In the genomic region with DNA sequence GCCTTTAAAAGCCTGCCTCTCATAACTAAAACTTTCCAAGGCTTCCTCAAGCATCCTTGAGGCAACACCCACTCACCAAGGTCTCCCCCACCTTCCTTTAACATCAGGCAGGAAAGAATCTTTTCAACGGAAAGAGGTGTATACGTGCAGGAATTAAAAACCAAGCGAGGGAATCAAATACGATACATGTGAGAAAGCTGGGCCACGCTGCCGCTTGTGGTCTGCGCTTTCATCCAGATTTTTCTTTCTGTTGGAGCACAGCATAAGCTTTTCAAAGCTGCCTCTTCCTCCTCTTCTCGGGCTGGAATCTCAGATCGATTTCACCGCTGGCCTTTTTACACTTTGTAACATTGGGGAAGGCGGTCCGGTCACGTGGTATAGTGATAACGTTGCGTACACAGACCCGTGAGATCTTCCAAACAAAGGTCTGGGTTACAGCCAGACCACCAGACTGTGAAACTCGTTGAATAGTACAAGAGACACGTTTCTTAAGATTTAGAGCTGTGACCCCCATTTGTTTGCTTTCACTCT, we compare ENCODE assay signal across 8 mouse cellular contexts.
DNase-seq lines count a peak whose midpoint lies in the region; ATAC-seq and TF ChIP-seq lines count a peak whose summit lies in the region.

No protein-coding gene starts in this region.

- peaks cover 18% of the 10 kb centered on the region for H3K27me3 ChIP-seq in forebrain, embryonic 10.5 days (ENCODE audit: poor library complexity, severe bottlenecking)
- H3K27me3 ChIP-seq in intestine, postnatal 0 days (replicated peaks; ENCODE audit: control insufficient read depth, insufficient read depth, low read length): no peaks in the 10 kb centered on the region
- H3K27me3 ChIP-seq in lung, embryonic 16.5 days (ENCODE audit: control insufficient read depth, insufficient read depth, low read depth, low read length): no peaks in the 10 kb centered on the region
- no peaks in the 10 kb centered on the region for H3K27me3 ChIP-seq in stomach, embryonic 16.5 days (ENCODE audit: control insufficient read depth, insufficient read depth, low read length)

- no peaks in the 10 kb centered on the region for H3K36me3 ChIP-seq in forebrain, embryonic 10.5 days (replicated peaks)
- no peaks in the 10 kb centered on the region for H3K36me3 ChIP-seq in intestine, postnatal 0 days (ENCODE audit: control insufficient read depth, insufficient read depth)
- no peaks in the 10 kb centered on the region for H3K36me3 ChIP-seq in lung, embryonic 16.5 days (ENCODE audit: control insufficient read depth, insufficient read depth, low read length)
- H3K36me3 ChIP-seq in stomach, embryonic 16.5 days (ENCODE audit: control insufficient read depth, insufficient read depth, low read length): no peaks in the 10 kb centered on the region

- H3K27ac ChIP-seq in forebrain, embryonic 10.5 days: peak overlapping the region; percentile 58
- H3K27ac ChIP-seq in intestine, postnatal 0 days (ENCODE audit: low read depth, low read length): no peak overlapping the region
- peak overlapping the region; percentile 95 for H3K27ac ChIP-seq in lung, embryonic 16.5 days (ENCODE audit: low read length)
- H3K27ac ChIP-seq in stomach, embryonic 16.5 days (ENCODE audit: low read length): peak overlapping the region; percentile 64

- TF ChIP-seq CTCF in intestine, postnatal 0 days (IDR thresholded peaks at IDR 0.05; ENCODE audit: low read depth): no peak

- H3K4me1 ChIP-seq in forebrain, embryonic 10.5 days: peaks cover 24% of the 10 kb centered on the region
- no peaks in the 10 kb centered on the region for H3K4me1 ChIP-seq in intestine, postnatal 0 days (replicated peaks; ENCODE audit: control insufficient read depth, insufficient read depth, low read length)
- H3K4me1 ChIP-seq in lung, embryonic 16.5 days (replicated peaks; ENCODE audit: control insufficient read depth, insufficient read depth, low read length): peaks cover 7% of the 10 kb centered on the region; the same call in 1 of the 2 replicates
- H3K4me1 ChIP-seq in stomach, embryonic 16.5 days (ENCODE audit: control insufficient read depth, insufficient read depth, low read length): no peaks in the 10 kb centered on the region

- 45% methylated on average over 18 of the region's 18 CpGs for WGBS in forebrain, embryonic 10.5 days
- WGBS in intestine, postnatal 0 days: 6% methylated on average over 18 of the region's 18 CpGs
- 3% methylated on average over 18 of the region's 18 CpGs for WGBS in lung, embryonic 16.5 days
- WGBS in stomach, embryonic 16.5 days: 8% methylated on average over 18 of the region's 18 CpGs

- peak overlapping the region; percentile 37 for H3K4me3 ChIP-seq in forebrain, embryonic 10.5 days
- peak overlapping the region; percentile 26 for H3K4me3 ChIP-seq in intestine, postnatal 0 days (ENCODE audit: low read depth, low read length)
- peak overlapping the region; percentile 44 for H3K4me3 ChIP-seq in lung, embryonic 16.5 days (ENCODE audit: low read length)
- peak overlapping the region; percentile 48 for H3K4me3 ChIP-seq in stomach, embryonic 16.5 days (replicated peaks; ENCODE audit: low read length)

- peak overlapping the region; percentile 66 for H3K4me2 ChIP-seq in intestine, postnatal 0 days (replicated peaks; ENCODE audit: low read depth)
- peak overlapping the region; percentile 58 for H3K4me2 ChIP-seq in lung, embryonic 16.5 days (ENCODE audit: low read depth, low read length)
- H3K4me2 ChIP-seq in stomach, embryonic 16.5 days (ENCODE audit: low read depth, low read length): peak overlapping the region; percentile 49

- ATAC-seq in intestine, postnatal 0 days: peak; percentile 53; the same call in 1 of the 2 replicates
- ATAC-seq in lung, embryonic 16.5 days (ENCODE audit: low read depth): peak; percentile 81
- peak; percentile 69; the same call in 1 of the 2 replicates for ATAC-seq in stomach, embryonic 16.5 days (ENCODE audit: insufficient read depth, low FRiP score)

- peak; percentile 26 for DNase-seq in retina, postnatal 1 day
- no peak for DNase-seq in retina, embryonic 14.5 days (ENCODE audit: low spot score)
- DNase-seq in forebrain, embryonic 10.5 days (ENCODE audit: extremely low spot score, low spot score): no peak
- DNase-seq in layer of hippocampus, adult 11-12 months (ENCODE audit: low spot score): no peak
- DNase-seq in urinary bladder, postnatal 10 days (ENCODE audit: low spot score): no peak

- H3K9ac ChIP-seq in intestine, postnatal 0 days (ENCODE audit: low read depth, low read length): peak overlapping the region; percentile 13; the same call in 1 of the 2 replicates
- H3K9ac ChIP-seq in lung, embryonic 16.5 days (ENCODE audit: low read length): peak overlapping the region; percentile 51
- H3K9ac ChIP-seq in stomach, embryonic 16.5 days (ENCODE audit: low read length): peak overlapping the region; percentile 65

- H3K9me3 ChIP-seq in forebrain, embryonic 10.5 days: no peaks in the 10 kb centered on the region
- no peaks in the 10 kb centered on the region for H3K9me3 ChIP-seq in intestine, postnatal 0 days (ENCODE audit: control insufficient read depth)
- H3K9me3 ChIP-seq in lung, embryonic 16.5 days (ENCODE audit: control insufficient read depth, low read length): no peaks in the 10 kb centered on the region
- no peaks in the 10 kb centered on the region for H3K9me3 ChIP-seq in stomach, embryonic 16.5 days (replicated peaks; ENCODE audit: control insufficient read depth, low read length)

Comparison
In these comparisons a context has a peak if more than half of its experiments do, and no peak if none do; other contexts are left out.
1. H3K9ac ChIP-seq: peak in every context shown above with its lines; median percentile 65 in stomach, embryonic 16.5 days; 51 in lung, embryonic 16.5 days; 13 in intestine, postnatal 0 days.